Mouse (Mus musculus) brown adipose tissue, adult 24 weeks (tissue): ENCODE measurements around the gene Mtor. TPM values are rescaled to one million over a fixed set of nuclear protein-coding genes. Genes with fewer than 3 reads are reported as not detected.
A peak's percentile ranks its signal among the peaks of the same experiment; 100 is the strongest.

Source experiments
- H3K27ac ChIP-seq: fragments of 200-500 bp; replicated peaks from 2 replicates; pipeline ENCODE4 v1.5.1; 2012; ENCODE audit warnings: low read depth, mild to moderate bottlenecking, low read length
- H3K4me1 ChIP-seq: fragments of 200-500 bp; 2 replicates; pipeline ENCODE4 v1.6.1; 2012; ENCODE audit warnings: low read length, mixed read lengths; ENCODE audit not compliant: control insufficient read depth, insufficient read depth, insufficient read length
- H3K4me3 ChIP-seq: fragments of 200-500 bp; 2 replicates; pipeline ENCODE4 v1.5.1; 2012; ENCODE audit warnings: low read depth, mild to moderate bottlenecking, low read length, moderate library complexity; ENCODE audit not compliant: insufficient read depth
- polyA plus RNA-seq: library from polyadenylated mRNA; stranded (reverse); fragments of >200 nt; gene quantifications from 2 replicates; pipeline ENCODE4 v1.2.4, GENCODE M21; 2012; ENCODE audit not compliant: missing spikeins, insufficient read depth, insufficient read length

The Mtor gene
- polyA plus RNA-seq, 1 experiment = 55.2 TPM

DNA sequence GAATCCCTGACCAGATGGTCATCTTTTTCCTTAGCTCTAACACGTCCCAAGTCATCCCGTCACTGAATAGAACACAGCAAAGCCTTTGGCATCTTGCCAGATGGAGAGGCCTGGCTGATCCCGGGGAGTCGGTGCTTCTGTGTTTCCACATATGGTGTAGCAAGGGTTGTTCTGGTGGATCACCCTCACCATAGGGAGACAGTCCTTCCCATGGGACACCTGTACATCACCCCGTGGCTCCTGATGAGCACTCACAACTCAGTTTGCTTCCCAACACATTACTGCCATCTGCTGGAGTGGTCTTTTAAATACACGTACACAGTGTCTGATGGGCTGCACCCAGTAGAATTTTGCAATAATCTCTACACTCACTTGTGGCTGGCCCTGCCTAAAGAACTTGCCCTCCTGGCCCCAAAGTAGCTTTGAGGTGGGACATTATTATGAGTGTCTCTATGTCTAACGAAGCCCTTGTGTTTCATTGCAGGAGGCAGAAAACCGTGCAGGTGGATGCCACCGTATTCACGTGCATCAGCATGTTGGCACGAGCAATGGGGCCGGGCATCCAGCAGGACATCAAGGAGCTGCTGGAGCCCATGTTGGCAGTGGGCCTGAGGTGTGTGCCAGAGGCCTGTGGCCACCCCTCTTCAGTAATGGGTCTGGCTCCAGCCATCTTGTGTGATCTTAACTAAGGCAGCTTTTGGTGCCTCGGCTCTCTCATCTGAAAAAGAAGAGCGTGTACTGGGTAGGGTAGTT, 15.0 kb downstream of the Mtor start:
- no peak overlapping the region for H3K4me3 ChIP-seq
- no peaks in the 10 kb centered on the region for H3K4me1 ChIP-seq
- no peak overlapping the region for H3K27ac ChIP-seq

- Histone ChIP-seq H3K27ac (no peak overlapping the region), H3K4me1 (peaks cover 4% of the 10 kb centered on the region; the same call in 1 of the 2 replicates), H3K4me3 (no peak overlapping the region)
These were observed 15.9 kb downstream of the Mtor start for GRCm38 (mm10) chr4:148464301-148464700.

DNA sequence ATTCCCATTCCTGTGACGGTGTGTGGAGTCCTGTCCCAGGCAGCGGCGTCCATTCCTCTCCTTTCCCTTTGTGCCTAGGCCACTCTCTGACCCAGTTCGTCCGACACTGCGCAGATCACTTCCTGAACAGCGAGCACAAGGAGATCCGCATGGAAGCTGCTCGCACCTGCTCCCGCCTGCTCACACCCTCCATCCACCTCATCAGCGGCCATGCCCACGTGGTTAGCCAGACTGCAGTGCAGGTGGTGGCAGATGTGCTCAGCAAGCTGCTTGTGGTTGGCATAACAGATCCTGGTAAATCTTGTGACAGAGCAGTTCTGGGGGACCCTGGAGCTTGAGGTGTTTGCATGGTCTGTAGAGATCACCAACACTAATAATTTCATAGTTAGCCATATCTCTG, 16.5 kb downstream of the Mtor start:
- no peak overlapping the region for H3K27ac ChIP-seq
- H3K4me3 ChIP-seq = no peak overlapping the region
- peaks cover 6% of the 10 kb centered on the region; the same call in 1 of the 2 replicates for H3K4me1 ChIP-seq

- H3K4me3 ChIP-seq = no peak overlapping the region
- no peak overlapping the region for H3K27ac ChIP-seq
- peaks cover 6% of the 10 kb centered on the region; the same call in 1 of the 2 replicates for H3K4me1 ChIP-seq
These were observed 18.2 kb downstream of the Mtor start for GRCm38 (mm10) chr4:148466511-148467079.

- Histone ChIP-seq H3K4me3 (no peak overlapping the region), H3K4me1 (peaks cover 9% of the 10 kb centered on the region; the same call in 1 of the 2 replicates), H3K27ac (no peak overlapping the region)
These were observed 20.0 kb downstream of the Mtor start for GRCm38 (mm10) chr4:148468396-148468795.

DNA sequence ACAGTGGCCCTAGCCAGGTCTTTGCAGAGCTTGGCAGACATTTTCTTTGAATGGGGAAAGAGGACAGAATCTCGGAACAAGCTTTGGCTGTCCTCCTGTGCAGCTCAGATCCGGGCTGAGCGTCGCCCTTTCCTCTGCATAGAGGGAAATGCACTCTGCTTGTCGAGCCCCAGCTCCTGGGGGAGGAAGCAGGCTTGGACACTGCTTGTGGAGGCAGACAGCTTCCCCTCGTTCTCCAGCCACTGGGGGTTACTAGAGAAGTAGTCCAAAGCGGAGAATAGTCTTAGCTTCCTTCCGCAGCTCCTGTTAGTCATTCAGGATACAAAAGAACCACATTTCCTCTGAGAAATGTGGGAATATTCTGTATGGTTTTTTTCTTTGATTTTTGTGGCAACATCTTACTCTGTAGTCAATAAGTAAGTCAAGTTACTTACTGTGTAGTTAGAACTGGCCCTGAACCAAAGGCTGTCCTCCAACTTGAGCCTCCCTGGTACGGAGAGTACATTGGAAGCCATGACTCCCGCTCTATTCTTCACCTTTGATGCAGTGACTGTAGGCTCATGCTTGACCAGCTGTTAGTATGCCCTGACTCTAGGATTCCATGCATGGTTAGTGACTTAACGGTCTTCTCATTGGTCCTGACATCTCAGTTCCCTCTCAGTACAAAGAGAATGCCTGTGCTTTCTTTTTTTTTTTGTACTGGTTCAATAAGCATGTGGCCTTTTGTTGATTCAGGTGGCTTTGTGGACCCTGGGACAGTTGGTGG, 21.3 kb downstream of the Mtor start:
- peak overlapping the region; percentile 70 for H3K27ac ChIP-seq
- peaks cover 9% of the 10 kb centered on the region; the same call in 1 of the 2 replicates for H3K4me1 ChIP-seq
- no peak overlapping the region for H3K4me3 ChIP-seq

- Histone ChIP-seq H3K4me3 (no peak overlapping the region), H3K4me1 (peaks cover 9% of the 10 kb centered on the region; the same call in 1 of the 2 replicates), H3K27ac (no peak overlapping the region)
These were observed 23.0 kb downstream of the Mtor start for GRCm38 (mm10) chr4:148471363-148471806.

- Histone ChIP-seq H3K4me1 (peaks cover 9% of the 10 kb centered on the region; the same call in 1 of the 2 replicates), H3K4me3 (no peak overlapping the region), H3K27ac (peak overlapping the region; percentile 60)
These were observed 24.2 kb downstream of the Mtor start for GRCm38 (mm10) chr4:148472436-148473174.

DNA sequence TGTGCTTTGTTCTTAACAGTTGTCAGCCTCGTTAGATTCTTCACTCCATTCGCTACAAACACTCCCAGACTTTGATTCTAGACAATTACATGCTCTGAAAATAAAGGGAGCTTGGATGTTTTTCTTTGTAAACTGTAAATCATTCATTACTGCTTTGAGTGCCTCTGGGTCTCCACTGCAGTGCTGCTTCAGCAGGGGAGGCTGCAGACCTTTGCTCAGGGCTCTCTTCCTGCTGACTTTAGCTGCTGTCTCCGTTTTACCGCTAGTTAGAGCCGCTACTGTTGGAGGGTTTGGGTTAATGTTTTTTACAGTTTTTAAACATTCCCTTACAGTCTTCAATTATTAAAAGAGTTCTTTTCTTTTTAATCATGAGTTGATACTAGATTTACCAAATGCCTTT, 25.1 kb downstream of the Mtor start:
- H3K27ac ChIP-seq = peak overlapping the region; percentile 60; the same call in 1 of the 2 replicates
- peaks cover 9% of the 10 kb centered on the region; the same call in 1 of the 2 replicates for H3K4me1 ChIP-seq
- H3K4me3 ChIP-seq = no peak overlapping the region

DNA sequence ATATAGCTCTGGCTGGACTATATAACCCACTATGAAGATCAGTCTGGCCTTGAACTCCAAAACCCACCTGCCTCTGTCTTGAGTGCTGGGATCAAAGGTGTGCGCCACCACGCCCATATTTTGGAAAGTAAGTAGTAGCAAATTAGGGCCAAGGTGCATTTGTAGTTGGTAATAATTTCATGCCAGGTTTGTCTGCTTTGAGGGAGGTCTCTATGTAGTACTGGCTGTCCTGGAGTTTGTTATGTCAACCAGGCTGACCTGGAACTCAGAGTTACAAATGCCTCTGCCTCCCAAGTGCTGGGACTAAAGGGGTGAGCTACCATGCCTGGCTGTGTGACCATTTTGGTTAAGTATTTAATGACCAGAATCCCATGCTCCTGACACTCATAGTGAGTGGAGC, 31.8 kb downstream of the Mtor start:
- Histone ChIP-seq H3K4me3 (no peak overlapping the region), H3K4me1 (no peaks in the 10 kb centered on the region), H3K27ac (no peak overlapping the region)

DNA sequence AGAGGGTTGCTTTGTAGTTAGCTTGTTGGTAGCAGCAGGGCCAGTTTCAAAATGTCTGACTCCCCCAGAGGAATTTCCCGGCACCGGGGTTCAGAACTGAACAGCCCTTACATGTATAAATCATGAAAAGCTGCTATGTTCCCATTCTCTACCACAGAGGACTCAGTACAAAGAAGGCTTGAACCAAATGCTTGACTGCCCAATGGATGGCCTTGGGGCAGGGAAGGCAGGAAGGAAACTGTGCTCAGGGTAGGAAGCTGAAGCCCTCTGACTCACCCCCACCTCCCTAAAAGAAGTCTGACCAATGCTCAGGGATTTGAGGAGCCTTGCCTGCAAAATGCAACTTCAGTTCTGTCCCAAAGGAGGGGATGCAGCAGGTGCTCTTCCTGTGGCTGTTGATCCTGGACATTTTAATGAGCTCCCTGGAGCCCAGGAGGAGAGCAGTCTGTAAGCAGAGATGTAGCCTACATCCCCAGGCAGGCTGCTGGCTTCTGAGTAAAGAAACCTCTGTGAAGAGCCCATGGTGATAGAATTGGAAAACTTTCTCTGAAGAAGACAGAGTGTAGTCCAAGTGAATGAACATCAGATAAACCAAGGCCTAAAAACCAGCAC, 33.3 kb downstream of the Mtor start:
- H3K4me3 ChIP-seq = no peak overlapping the region
- no peak overlapping the region for H3K27ac ChIP-seq
- no peaks in the 10 kb centered on the region for H3K4me1 ChIP-seq

DNA sequence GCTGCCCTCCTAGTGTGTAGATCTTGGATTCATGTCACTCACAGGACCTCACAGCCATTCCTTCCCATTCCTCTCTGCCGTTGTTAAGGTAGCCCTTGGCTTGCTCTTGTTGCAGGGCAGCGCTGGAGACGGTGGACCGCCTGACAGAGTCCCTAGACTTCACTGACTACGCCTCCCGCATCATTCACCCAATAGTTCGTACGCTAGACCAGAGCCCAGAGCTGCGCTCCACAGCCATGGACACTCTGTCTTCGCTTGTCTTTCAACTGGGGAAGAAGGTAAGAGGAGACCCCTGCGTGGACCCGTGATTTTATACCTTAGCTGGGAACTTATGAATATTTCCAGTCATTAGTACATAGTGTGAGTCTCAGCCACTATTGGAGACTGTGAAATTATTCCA, 36.1 kb downstream of the Mtor start:
- Histone ChIP-seq H3K27ac (no peak overlapping the region), H3K4me1 (no peaks in the 10 kb centered on the region), H3K4me3 (no peak overlapping the region)

GRCm38 (mm10) chr4:148487841-148488240, 39.4 kb downstream of the Mtor start:
- Histone ChIP-seq H3K4me1 (no peaks in the 10 kb centered on the region), H3K4me3 (no peak overlapping the region), H3K27ac (no peak overlapping the region)

DNA sequence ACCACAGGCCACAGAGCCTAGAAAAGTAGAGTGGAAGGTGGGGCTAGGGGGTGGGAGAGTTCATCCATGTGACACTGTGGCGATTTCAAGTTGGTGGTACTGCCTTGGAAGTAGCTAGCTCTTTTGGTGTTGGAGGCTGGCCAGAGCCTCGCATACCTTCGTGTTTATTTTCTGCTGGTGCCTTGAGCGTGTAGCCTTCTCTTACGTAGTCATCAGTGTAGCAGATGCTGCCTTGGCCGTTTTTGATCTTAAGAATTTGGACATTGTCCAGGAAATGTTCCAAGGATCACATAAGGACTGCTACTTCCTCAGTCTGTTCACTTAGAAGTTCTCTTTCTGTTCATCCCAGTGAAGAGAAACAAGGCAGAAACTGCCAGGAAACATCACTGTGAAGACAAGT, 42.1 kb downstream of the Mtor start:
- H3K4me3 ChIP-seq = no peak overlapping the region
- no peak overlapping the region for H3K27ac ChIP-seq
- no peaks in the 10 kb centered on the region for H3K4me1 ChIP-seq
